Mouse (Mus musculus) left cerebral cortex, adult 18-20 months (tissue): ENCODE measurements at regions not wholly inside any gene's neighbourhood (a gene's known extent, or its start where the extent isn't known, plus 50 kb on each side); places are given as distances from the start of the nearest gene placed in this dataset.

ENCODE experiments used
- DNase-seq, 2 experiments: peaks; one replicate each; pipeline ENCODE4 v3.0.0; 2021 to 2022; ENCODE audit warnings: low spot score in 2 of 2, mixed read lengths in 1 of 2

- DNase-seq, result no peak
These were observed 82.9 kb upstream of the Cryz start for GRCm38 (mm10) chr3:154513566-154513965.

- DNase-seq, result no peak
These were observed 86.4 kb upstream of the Cryz start for GRCm38 (mm10) chr3:154510160-154510559.

GRCm38 (mm10) chr3:154509394-154509793 lies 87.1 kb upstream of the Cryz start:
- DNase-seq, result no peak

GRCm38 (mm10) chr3:154493387-154493920 lies 103.1 kb upstream of the Cryz start:
- DNase-seq, result no peak

GRCm38 (mm10) chr3:154472426-154472825 lies 124.1 kb upstream of the Cryz start:
- DNase-seq, result no peak

- peak in 1 of 2 experiments; percentile 13 for DNase-seq
These were observed 128.7 kb upstream of the Cryz start for GRCm38 (mm10) chr3:154467581-154468374.

- no peak for DNase-seq
These were observed 127.7 kb upstream of the Lhx8 start for GRCm38 (mm10) chr3:154458208-154458607.

- DNase-seq, result no peak
These were observed 122.6 kb upstream of the Lhx8 start for GRCm38 (mm10) chr3:154453025-154453424.

GRCm38 (mm10) chr3:154452585-154452984 lies 122.1 kb upstream of the Lhx8 start:
- DNase-seq, result no peak

GRCm38 (mm10) chr3:154451169-154451568 lies 120.7 kb upstream of the Lhx8 start:
- peak in 1 of 2 experiments; percentile 2 for DNase-seq

GRCm38 (mm10) chr3:154443351-154444075 lies 113.1 kb upstream of the Lhx8 start:
- no peak for DNase-seq

- DNase-seq, result no peak
These were observed 111.0 kb upstream of the Lhx8 start for GRCm38 (mm10) chr3:154441454-154441853.

- no peak for DNase-seq
These were observed 110.4 kb upstream of the Lhx8 start for GRCm38 (mm10) chr3:154440899-154441298.

- DNase-seq, result no peak
These were observed 100.4 kb upstream of the Lhx8 start for GRCm38 (mm10) chr3:154430856-154431255.

- no peak for DNase-seq
These were observed 99.2 kb upstream of the Lhx8 start for GRCm38 (mm10) chr3:154429666-154430065.

- no peak for DNase-seq
These were observed 94.1 kb upstream of the Lhx8 start for GRCm38 (mm10) chr3:154424589-154424988.

- no peak for DNase-seq
These were observed 91.0 kb upstream of the Lhx8 start for GRCm38 (mm10) chr3:154421461-154421950.

- DNase-seq, result no peak
These were observed 87.8 kb upstream of the Lhx8 start for GRCm38 (mm10) chr3:154418177-154418832.

- DNase-seq, result no peak
These were observed 83.9 kb upstream of the Lhx8 start for GRCm38 (mm10) chr3:154414358-154414757.

- DNase-seq, result no peak
These were observed 79.8 kb upstream of the Lhx8 start for GRCm38 (mm10) chr3:154410292-154410691.

- DNase-seq, result no peak
These were observed 71.6 kb upstream of the Lhx8 start for GRCm38 (mm10) chr3:154402081-154402480.

GRCm38 (mm10) chr3:154393626-154394025 lies 63.2 kb upstream of the Lhx8 start:
- DNase-seq, result no peak
